Mouse (Mus musculus) brain, embryonic 18.5 days (tissue): ENCODE measurements at regions not wholly inside any gene's neighbourhood (a gene's known extent, or its start where the extent isn't known, plus 50 kb on each side); places are given as distances from the start of the nearest gene placed in this dataset.

Experiments
- DNase-seq: peaks from one replicate; pipeline ENCODE4 v3.0.0-alpha.2; 2012; ENCODE audit warnings: low read depth, low spot score

GRCm38 (mm10) chr2:21267149-21267761, 61.7 kb downstream of the Thnsl1 start:
- no peak for DNase-seq

DNA sequence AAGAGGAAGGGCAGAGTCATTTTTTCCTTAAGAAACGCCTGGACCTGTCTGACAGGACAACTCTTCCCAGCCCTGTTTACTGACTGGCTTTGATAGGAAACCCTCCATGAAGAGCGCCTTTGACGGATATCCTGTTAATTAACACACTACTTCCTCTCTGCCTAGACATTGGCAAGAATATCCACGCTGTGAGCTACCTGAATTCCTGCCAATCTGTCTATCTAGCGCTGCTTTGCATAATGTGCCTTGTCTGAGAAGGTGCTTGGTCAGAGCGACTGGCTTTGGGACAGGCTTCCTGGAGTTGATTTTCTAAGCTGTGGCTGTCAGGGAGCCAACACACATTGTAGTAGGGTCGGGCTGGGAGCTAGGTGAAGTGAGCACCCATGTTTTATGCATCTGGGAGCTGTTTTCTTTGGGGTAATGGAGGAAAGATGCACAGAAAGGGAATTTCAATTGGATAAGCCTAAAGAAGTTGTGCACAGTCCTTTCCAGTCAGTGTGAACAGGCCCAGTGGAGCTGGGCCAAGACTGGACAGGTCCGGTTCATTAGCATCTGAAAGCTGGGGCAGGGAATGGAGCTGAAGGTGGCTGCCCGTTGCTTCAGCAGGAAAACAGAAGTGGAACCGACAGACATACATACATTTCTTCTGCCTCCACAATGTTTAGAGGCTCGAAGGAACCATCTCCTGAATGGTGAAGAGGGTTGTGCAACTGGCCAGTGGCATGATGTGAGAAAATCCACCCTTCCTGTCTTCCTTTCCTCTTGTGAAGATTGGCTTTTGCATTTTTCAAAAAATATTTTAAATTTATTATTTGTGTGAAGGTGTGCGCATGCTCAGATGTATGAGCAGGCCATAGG, 64.7 kb downstream of the Thnsl1 start:
- DNase-seq, result peak; percentile 64

DNA sequence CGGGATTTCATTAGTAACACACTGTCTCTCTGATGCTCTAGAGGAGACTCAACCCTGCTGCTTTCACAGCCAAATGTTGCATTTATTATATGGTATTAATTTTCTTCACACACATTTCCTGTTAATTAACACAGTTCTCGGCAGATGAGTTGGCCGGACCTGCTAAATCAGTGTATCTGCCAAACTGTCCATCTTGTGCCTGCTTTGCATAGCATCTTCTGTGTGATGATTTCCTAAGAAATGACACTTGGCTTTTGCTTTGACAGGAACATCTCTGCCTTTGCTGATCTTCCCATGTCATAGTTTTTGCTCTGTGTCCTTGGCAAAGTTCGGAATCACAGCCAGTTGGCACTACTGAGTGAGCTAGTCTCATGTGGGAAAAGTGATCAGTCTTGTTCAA, 67.9 kb downstream of the Thnsl1 start:
- no peak for DNase-seq

GRCm38 (mm10) chr2:21275315-21275714, 69.8 kb downstream of the Thnsl1 start:
- DNase-seq, result no peak

DNA sequence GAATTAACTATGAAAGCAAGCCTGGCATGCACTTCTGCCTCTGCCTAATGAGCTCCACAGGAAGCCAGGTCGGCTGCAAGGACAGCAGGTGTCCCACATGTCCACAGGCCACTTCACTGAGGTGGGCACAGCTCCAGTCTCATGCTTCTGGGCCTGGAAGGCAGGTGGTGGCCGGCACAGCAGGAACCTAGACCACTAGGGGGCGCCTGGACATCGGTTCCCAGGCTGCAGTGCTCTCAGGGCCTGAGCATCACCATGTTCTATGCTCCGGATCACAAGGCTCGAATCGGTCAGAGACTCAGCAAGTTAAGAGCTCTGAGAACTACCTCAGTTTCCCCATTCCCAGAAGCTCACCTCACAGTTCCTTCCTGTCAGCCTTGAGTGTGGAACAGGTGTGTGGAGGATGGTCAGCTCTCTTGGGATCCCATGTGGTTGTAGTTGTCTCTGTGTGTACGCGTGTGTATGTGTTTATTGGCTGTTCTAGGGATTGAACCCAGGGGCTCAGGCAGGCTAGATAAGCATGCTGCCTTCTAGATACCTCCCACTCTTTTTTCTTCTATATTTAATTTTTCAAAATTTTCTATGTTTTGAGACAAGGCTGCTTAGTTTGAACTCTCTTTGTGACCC, 75.4 kb downstream of the Thnsl1 start:
- no peak for DNase-seq

DNA sequence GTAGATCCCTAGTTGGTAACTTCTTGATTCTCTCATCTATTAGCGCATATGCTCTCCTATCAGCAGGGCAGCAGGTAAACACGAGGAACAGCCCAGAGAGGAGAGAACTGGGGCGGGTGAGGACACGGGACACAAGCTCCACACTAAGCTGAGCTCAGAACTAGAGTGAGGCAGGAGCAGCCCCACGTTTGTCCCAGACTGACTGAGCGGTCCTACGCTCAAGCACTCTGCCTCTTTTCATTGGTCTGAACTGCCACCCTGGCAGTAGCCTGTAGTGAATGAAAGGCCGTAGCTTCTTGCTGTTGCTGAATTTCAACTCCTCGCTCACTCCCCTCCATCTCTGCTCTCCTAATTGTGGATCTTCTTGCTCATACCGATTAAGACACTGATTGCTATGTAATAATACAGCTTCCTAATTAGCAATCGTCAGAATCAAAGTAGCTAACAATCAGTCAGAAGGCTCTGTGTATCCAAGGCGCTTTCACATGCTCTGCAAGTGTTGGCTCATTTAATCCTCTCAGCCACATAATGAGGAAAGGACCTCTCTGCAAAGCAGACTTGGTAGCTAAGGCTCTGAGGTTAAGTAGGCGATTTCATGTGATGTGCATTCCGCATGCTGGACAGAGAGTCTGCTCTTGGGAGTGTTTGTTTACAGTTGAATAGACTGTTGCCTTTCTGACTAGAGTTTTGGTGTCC, 77.1 kb downstream of the Thnsl1 start:
- DNase-seq, result no peak

DNA sequence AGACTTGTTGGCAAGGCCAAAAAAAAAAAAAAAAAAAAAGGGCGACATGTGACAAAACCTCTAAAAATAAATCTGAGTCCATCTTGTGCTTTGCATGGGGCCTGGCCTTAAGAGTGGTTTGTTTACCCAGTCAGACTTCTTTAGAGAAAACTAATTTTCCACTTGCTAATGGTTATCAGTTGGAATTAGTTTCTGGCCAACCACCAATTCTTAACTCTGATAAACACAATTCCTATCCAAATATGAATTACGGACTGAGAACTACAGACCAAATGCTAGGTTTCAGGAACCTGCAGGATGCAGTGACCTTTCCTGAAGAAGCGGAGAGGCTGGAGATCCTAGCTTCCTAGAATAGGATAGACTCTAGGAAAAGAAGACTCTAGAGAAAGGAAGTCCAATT, 79.4 kb downstream of the Thnsl1 start:
- no peak for DNase-seq

GRCm38 (mm10) chr2:21287786-21288185, 79.6 kb upstream of the Gpr158 start:
- no peak for DNase-seq

- DNase-seq, result peak; percentile 61
Observed at GRCm38 (mm10) chr2:21292669-21293151, 74.6 kb upstream of the Gpr158 start.

DNA sequence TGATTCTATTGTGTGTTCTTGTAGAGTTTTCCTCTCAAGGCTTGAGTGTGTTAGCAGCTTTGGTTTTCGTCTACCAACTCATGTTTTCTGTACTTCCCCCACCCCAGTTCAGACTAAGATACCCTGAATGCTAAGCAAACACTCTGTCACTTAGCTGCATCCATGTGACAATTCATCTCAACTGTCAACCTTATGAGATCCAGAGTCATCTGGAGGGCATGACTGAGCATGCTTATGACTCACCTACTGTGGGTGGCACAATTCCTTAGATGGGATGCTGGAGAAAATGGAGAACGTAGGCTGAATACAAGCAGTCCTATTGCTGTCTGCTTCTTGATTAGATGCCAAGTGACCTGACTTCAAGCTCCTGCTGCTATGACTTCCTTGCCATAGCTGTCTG, 73.3 kb upstream of the Gpr158 start:
- no peak for DNase-seq

DNA sequence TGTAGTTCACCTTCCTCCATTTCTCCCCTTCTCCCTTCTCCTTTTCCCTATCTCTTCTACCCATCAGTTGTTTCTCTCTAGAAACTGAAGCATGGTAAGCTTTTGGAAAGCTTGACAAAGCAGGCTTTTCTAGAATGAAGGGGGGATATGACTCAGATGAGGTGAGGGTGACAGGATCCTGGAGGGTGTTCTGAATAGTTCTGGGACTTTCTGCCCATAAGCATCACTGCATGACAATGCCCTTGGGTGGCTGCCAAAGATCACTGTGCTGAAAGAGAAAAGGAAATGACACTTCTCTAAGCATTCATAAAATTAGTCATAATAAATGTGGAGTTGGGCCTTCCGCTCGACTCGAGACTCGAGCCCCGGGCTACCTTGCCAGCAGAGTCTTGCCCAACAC, 67.7 kb upstream of the Gpr158 start:
- DNase-seq, result no peak
